Mouse (Mus musculus) lung, embryonic 16.5 days (tissue): ENCODE data around the gene Tox2. TPM values are rescaled to one million over a fixed set of nuclear protein-coding genes. Genes with fewer than 3 reads are reported as not detected.

Experiments
- ATAC-seq: fragments of 200-750 bp; cut with Nextera tagmentation; 2 replicates; pipeline ENCODE4 v1.8.0; 2017; ENCODE audit warnings: low read depth, mild to moderate bottlenecking, moderate library complexity
- H3K27ac ChIP-seq: fragments of 300-500 bp; sonication (generic); 2 replicates; pipeline ENCODE4 v1.5.1; 2014; ENCODE audit warnings: mild to moderate bottlenecking, control low read depth, low read length
- H3K27me3 ChIP-seq: fragments of 300-500 bp; sonication (generic); 2 replicates; pipeline ENCODE4 v1.6.1; 2014; ENCODE audit warnings: low read depth, low read length, mixed read lengths; ENCODE audit not compliant: control insufficient read depth, insufficient read depth
- H3K36me3 ChIP-seq: fragments of 300-500 bp; sonication (generic); 2 replicates; pipeline ENCODE4 v1.6.1; 2014; ENCODE audit warnings: low read length; ENCODE audit not compliant: control insufficient read depth, insufficient read depth
- H3K4me1 ChIP-seq: fragments of 300-500 bp; sonication (generic); replicated peaks from 2 replicates; pipeline ENCODE4 v1.6.1; 2014; ENCODE audit warnings: low read length, mixed read lengths; ENCODE audit not compliant: control insufficient read depth, insufficient read depth
- H3K4me2 ChIP-seq: fragments of 300-500 bp; sonication (generic); 2 replicates; pipeline ENCODE4 v1.6.1; 2014; ENCODE audit warnings: low read depth, low read length, control low read depth
- H3K4me3 ChIP-seq: fragments of 300-500 bp; sonication (generic); 2 replicates; pipeline ENCODE4 v1.5.1; 2014; ENCODE audit warnings: mild to moderate bottlenecking, low read length, control low read depth
- H3K9ac ChIP-seq: fragments of 300-500 bp; sonication (generic); 2 replicates; pipeline ENCODE4 v1.6.1; 2014; ENCODE audit warnings: low read length, control low read depth
- H3K9me3 ChIP-seq: fragments of 300-500 bp; sonication (generic); 2 replicates; pipeline ENCODE4 v1.6.1; 2016; ENCODE audit warnings: low read length; ENCODE audit not compliant: control insufficient read depth
- WGBS: fragments of 180-500 bp; shearing (Covaris S2); extraction: QIAGEN DNeasy Blood & Tissue Kit; methylation state at CpG from one replicate; pipeline ENCODE4 v1.1.7; 2014; 5-methylcytosine and 5-hydroxymethylcytosine counted together
- polyA plus RNA-seq: library from polyadenylated mRNA; unstranded; fragments of >200 nt; fragmentation: Nextera tagmentation; extraction: Ambion mirVana; gene quantifications from 2 replicates; pipeline ENCODE4 v1.2.1, GENCODE M21; 2015

Tox2 gene
- polyA plus RNA-seq, 1 experiment from 2014 or later: 5.3 TPM

GRCm38 (mm10) chr2:163261362-163262054, 58.6 kb downstream of the Tox2 start:
- H3K27ac ChIP-seq: no peak overlapping the region
- H3K4me1 ChIP-seq: no peaks in the 10 kb centered on the region; the same call in 1 of the 2 replicates
- ATAC-seq: no peak
- H3K27me3 ChIP-seq: no peaks in the 10 kb centered on the region
- H3K36me3 ChIP-seq: no peaks in the 10 kb centered on the region
- no peak overlapping the region for H3K4me2 ChIP-seq
- no peak overlapping the region for H3K4me3 ChIP-seq
- no peak overlapping the region for H3K9ac ChIP-seq
- no peaks in the 10 kb centered on the region for H3K9me3 ChIP-seq
- 74% methylated on average over 6 of the region's 6 CpGs for WGBS

GRCm38 (mm10) chr2:163262055-163262420, 59.1 kb downstream of the Tox2 start:
- Histone ChIP-seq H3K4me1 (no peaks in the 10 kb centered on the region), H3K4me3 (no peak overlapping the region), H3K36me3 (no peaks in the 10 kb centered on the region), H3K27ac (no peak overlapping the region), H3K9ac (no peak overlapping the region), H3K4me2 (no peak overlapping the region), H3K9me3 (no peaks in the 10 kb centered on the region), H3K27me3 (no peaks in the 10 kb centered on the region)
- 89% methylated on average over 4 of the region's 4 CpGs for WGBS
- no peak for ATAC-seq

DNA sequence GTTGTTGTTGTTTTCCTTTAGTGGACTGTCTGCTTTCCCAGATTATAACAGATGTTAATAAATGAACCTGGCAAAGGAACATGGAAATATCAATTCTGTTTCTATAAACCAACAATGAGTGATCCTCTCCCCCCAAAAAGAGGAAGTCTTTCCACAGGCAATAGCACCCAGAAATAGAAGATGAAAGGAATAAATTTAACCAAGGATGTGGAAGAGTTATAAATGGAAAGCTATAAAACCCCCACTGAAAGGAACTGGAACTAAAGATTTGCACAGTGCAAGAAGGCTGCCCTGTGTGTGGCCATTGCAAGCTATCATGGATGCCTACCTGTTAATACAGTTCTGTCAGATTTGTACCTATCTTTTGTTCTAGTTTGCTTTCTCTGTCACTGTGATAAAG, 64.2 kb downstream of the Tox2 start:
- Histone ChIP-seq H3K27me3 (no peaks in the 10 kb centered on the region), H3K4me3 (no peak overlapping the region), H3K4me1 (no peaks in the 10 kb centered on the region), H3K36me3 (no peaks in the 10 kb centered on the region), H3K27ac (no peak overlapping the region), H3K9ac (no peak overlapping the region), H3K9me3 (no peaks in the 10 kb centered on the region), H3K4me2 (no peak overlapping the region)
- ATAC-seq: no peak

GRCm38 (mm10) chr2:163271581-163272492, 68.9 kb downstream of the Tox2 start:
- WGBS: 60% methylated on average over 8 of the region's 8 CpGs

DNA sequence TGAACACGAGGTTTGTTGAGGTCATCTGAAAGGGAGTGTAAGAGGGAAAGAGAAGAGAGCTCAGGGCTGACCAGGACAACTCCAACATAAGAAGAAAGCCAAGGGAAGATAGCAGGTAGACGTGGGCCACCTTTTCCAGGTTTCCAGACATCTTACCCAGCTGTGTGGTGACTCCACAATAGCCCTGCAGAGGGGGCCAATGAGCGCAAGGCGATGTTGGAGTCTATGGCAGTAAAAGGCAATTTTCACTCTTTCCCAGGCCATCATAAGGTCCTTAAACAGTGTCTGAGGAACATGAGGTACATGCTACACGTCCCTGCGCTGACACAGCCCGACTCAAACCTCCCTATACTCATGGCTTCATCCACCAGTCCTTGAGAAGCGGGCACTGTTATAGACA, 70.9 kb downstream of the Tox2 start:
- no peaks in the 10 kb centered on the region; the same call in 1 of the 2 replicates for H3K27me3 ChIP-seq
- ATAC-seq: no peak
- no peak overlapping the region for H3K27ac ChIP-seq
- no peaks in the 10 kb centered on the region for H3K9me3 ChIP-seq
- no peak overlapping the region for H3K4me3 ChIP-seq
- no peaks in the 10 kb centered on the region for H3K4me1 ChIP-seq
- no peak overlapping the region for H3K4me2 ChIP-seq
- H3K9ac ChIP-seq: no peak overlapping the region
- H3K36me3 ChIP-seq: no peaks in the 10 kb centered on the region
- 71% methylated on average over 8 of the region's 8 CpGs for WGBS

More at GRCm38 (mm10) chr2:163271581-163272492, 68.9 kb downstream of the Tox2 start:
- H3K9ac ChIP-seq: no peak overlapping the region
- no peak for ATAC-seq
- no peak overlapping the region for H3K4me3 ChIP-seq
- H3K4me2 ChIP-seq: no peak overlapping the region
- H3K27me3 ChIP-seq: no peaks in the 10 kb centered on the region; the same call in 1 of the 2 replicates
- H3K36me3 ChIP-seq: no peaks in the 10 kb centered on the region
- no peaks in the 10 kb centered on the region for H3K9me3 ChIP-seq
- no peak overlapping the region for H3K27ac ChIP-seq
- H3K4me1 ChIP-seq: no peaks in the 10 kb centered on the region

GRCm38 (mm10) chr2:163275986-163276385, 73.1 kb downstream of the Tox2 start:
- H3K9me3 ChIP-seq: no peaks in the 10 kb centered on the region
- 80% methylated on average over 14 of the region's 14 CpGs for WGBS
- no peak for ATAC-seq
- H3K36me3 ChIP-seq: no peaks in the 10 kb centered on the region
- H3K9ac ChIP-seq: no peak overlapping the region
- H3K4me2 ChIP-seq: no peak overlapping the region
- H3K4me3 ChIP-seq: no peak overlapping the region
- no peak overlapping the region for H3K27ac ChIP-seq
- peaks cover 8% of the 10 kb centered on the region for H3K27me3 ChIP-seq
- no peaks in the 10 kb centered on the region for H3K4me1 ChIP-seq

- peaks cover 8% of the 10 kb centered on the region for H3K27me3 ChIP-seq
- ATAC-seq: no peak
- no peaks in the 10 kb centered on the region for H3K36me3 ChIP-seq
- 43% methylated on average over 9 of the region's 9 CpGs for WGBS
- no peak overlapping the region for H3K9ac ChIP-seq
- H3K27ac ChIP-seq: no peak overlapping the region
- no peak overlapping the region for H3K4me2 ChIP-seq
- H3K9me3 ChIP-seq: no peaks in the 10 kb centered on the region
- no peak overlapping the region for H3K4me3 ChIP-seq
- no peaks in the 10 kb centered on the region for H3K4me1 ChIP-seq
Observed at GRCm38 (mm10) chr2:163277979-163278378, 75.1 kb downstream of the Tox2 start.

GRCm38 (mm10) chr2:163280636-163281322, 77.9 kb downstream of the Tox2 start:
- 60% methylated on average over 16 of the region's 23 CpGs for WGBS
- no peak overlapping the region for H3K9ac ChIP-seq

GRCm38 (mm10) chr2:163284856-163285255, 81.9 kb downstream of the Tox2 start:
- 40% methylated on average over 7 of the region's 7 CpGs for WGBS
- Histone ChIP-seq H3K9ac (no peak overlapping the region), H3K4me2 (peak overlapping the region; percentile 17; the same call in 1 of the 2 replicates), H3K27me3 (peaks cover 8% of the 10 kb centered on the region), H3K27ac (no peak overlapping the region), H3K4me1 (0 out of 2 replicates have a peak, but pooled peaks cover 3% of the 10 kb centered on the region), H3K4me3 (no peak overlapping the region), H3K36me3 (no peaks in the 10 kb centered on the region), H3K9me3 (no peaks in the 10 kb centered on the region)
- ATAC-seq: no peak

More at GRCm38 (mm10) chr2:163280636-163281322, 77.9 kb downstream of the Tox2 start:
- no peak for ATAC-seq
- Histone ChIP-seq H3K36me3 (no peaks in the 10 kb centered on the region), H3K27me3 (peaks cover 8% of the 10 kb centered on the region; the same call in 1 of the 2 replicates), H3K4me2 (no peak overlapping the region), H3K4me1 (no peaks in the 10 kb centered on the region), H3K27ac (no peak overlapping the region), H3K9me3 (no peaks in the 10 kb centered on the region), H3K4me3 (no peak overlapping the region)
